Mouse (Mus musculus) neural tube, embryonic 14.5 days (tissue): Measurements from ENCODE around the gene Mtrf1. TPM values are rescaled to one million over a fixed set of nuclear protein-coding genes. Genes with fewer than 3 reads are reported as not detected.

ENCODE experiments used
- ATAC-seq: fragments of 200-750 bp; cut with Nextera tagmentation; 2 replicates; pipeline ENCODE4 v1.8.0; 2017; ENCODE audit warnings: low read depth, mild to moderate bottlenecking, moderate TSS enrichment, moderate library complexity
- H3K27ac ChIP-seq: fragments of 300-500 bp; sonication (generic); 2 replicates; pipeline ENCODE4 v1.5.1; 2014; ENCODE audit warnings: low read depth, mild to moderate bottlenecking, control low read depth, low read length, moderate library complexity, mixed read lengths
- H3K27me3 ChIP-seq: fragments of 300-500 bp; sonication (generic); 2 replicates; pipeline ENCODE4 v1.6.1; 2014; ENCODE audit warnings: low read length; ENCODE audit not compliant: control insufficient read depth, insufficient read depth
- H3K36me3 ChIP-seq: fragments of 300-500 bp; sonication (generic); 2 replicates; pipeline ENCODE4 v1.6.1; 2014; ENCODE audit warnings: low read length, mixed read lengths; ENCODE audit not compliant: control insufficient read depth, insufficient read depth
- H3K4me1 ChIP-seq: fragments of 300-500 bp; sonication (generic); 2 replicates; pipeline ENCODE4 v1.6.1; 2014; ENCODE audit warnings: low read length; ENCODE audit not compliant: control insufficient read depth, insufficient read depth
- H3K4me2 ChIP-seq: fragments of 300-500 bp; sonication (generic); 2 replicates; pipeline ENCODE4 v1.6.1; 2014; ENCODE audit warnings: mild to moderate bottlenecking, low read depth, low read length, control low read depth
- H3K4me3 ChIP-seq: fragments of 300-500 bp; sonication (generic); 2 replicates; pipeline ENCODE4 v1.5.1; 2014; ENCODE audit warnings: low read depth, low read length, control low read depth, mixed read lengths
- H3K9ac ChIP-seq: fragments of 300-500 bp; sonication (generic); replicated peaks from 2 replicates; pipeline ENCODE4 v1.6.1; 2014; ENCODE audit warnings: low read depth, mild to moderate bottlenecking, control low read depth, low read length, mixed read lengths
- H3K9me3 ChIP-seq: fragments of 300-500 bp; sonication (generic); 2 replicates; pipeline ENCODE4 v1.6.1; 2016; ENCODE audit warnings: low read length; ENCODE audit not compliant: control insufficient read depth
- WGBS: fragments of 180-500 bp; shearing (Covaris S2); extraction: QIAGEN DNeasy Blood & Tissue Kit; methylation state at CpG from one replicate; pipeline ENCODE4 v1.1.7; 2014; 5-methylcytosine and 5-hydroxymethylcytosine counted together
- polyA plus RNA-seq: library from polyadenylated mRNA; unstranded; fragments of >200 nt; fragmentation: Nextera tagmentation; extraction: Ambion mirVana; gene quantifications from 2 replicates; pipeline ENCODE4 v1.2.1, GENCODE M21; 2014

Gene Mtrf1
- polyA plus RNA-seq, 1 experiment from 2014 or later: 12.9 TPM

- Histone ChIP-seq H3K9ac (no peak overlapping the region), H3K4me1 (no peaks in the 10 kb centered on the region), H3K4me2 (no peak overlapping the region), H3K36me3 (peaks cover 67% of the 10 kb centered on the region), H3K4me3 (no peak overlapping the region), H3K9me3 (no peaks in the 10 kb centered on the region), H3K27me3 (no peaks in the 10 kb centered on the region), H3K27ac (no peak overlapping the region)
- ATAC-seq: no peak
- 96% methylated on average over 1 of the region's 1 CpGs for WGBS
Observed at GRCm38 (mm10) chr14:79465623-79466022, 68.1 kb downstream of the Mtrf1 start.

DNA sequence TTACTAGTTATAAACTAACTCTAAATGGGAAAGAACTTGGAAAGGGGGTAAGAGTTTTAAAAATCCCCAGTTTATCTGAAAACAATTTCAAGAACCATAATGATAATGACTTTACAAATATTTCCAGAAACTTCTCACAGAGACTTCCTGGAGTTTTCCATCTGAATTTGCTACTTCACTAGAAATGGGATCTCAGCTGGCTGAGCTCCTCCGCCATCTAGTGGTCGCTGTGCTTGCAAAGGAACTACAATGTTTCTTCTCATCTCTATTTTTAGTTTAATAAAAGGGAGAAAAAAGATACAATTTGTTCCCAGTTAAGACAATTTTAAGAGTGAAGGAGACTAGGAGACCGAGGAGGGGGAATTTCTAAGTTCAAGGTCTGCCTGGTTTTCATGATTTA, 70.0 kb downstream of the Mtrf1 start:
- Histone ChIP-seq H3K36me3 (peaks cover 70% of the 10 kb centered on the region), H3K9me3 (no peaks in the 10 kb centered on the region)
- 33% methylated on average over 3 of the region's 3 CpGs for WGBS

More for the DNA sequence above, 70.0 kb downstream of the Mtrf1 start:
- Histone ChIP-seq H3K4me3 (no peak overlapping the region), H3K4me1 (no peaks in the 10 kb centered on the region), H3K9ac (no peak overlapping the region), H3K27ac (no peak overlapping the region), H3K27me3 (no peaks in the 10 kb centered on the region), H3K4me2 (no peak overlapping the region)
- ATAC-seq: no peak

Other genes with a start within 250 kb of the Mtrf1 start
- not detected in 2 replicates for gene Zfp957, start 150.4 kb upstream of the Mtrf1 start, polyA plus RNA-seq
- 23.0 and 39.9 TPM in 2 replicates for gene Rgcc, start 96.1 kb upstream of the Mtrf1 start, polyA plus RNA-seq
- 18.7 and 19.1 TPM in 2 replicates for gene Naa16, start 7.0 kb upstream of the Mtrf1 start, polyA plus RNA-seq
- gene Kbtbd7, start 28.7 kb downstream of the Mtrf1 start, polyA plus RNA-seq: 23.6 and 26.2 TPM in 2 replicates
- 0.87 and 1.5 TPM in 2 replicates for gene Kbtbd6, start 54.1 kb downstream of the Mtrf1 start, polyA plus RNA-seq
- gene Elf1, start 83.4 kb downstream of the Mtrf1 start, polyA plus RNA-seq: 2.5 and 4.2 TPM in 2 replicates
- gene Wbp4, start 83.7 kb downstream of the Mtrf1 start, polyA plus RNA-seq: 47.3 and 48.3 TPM in 2 replicates
- 91.7 and 117 TPM in 2 replicates for gene Sugt1, start 189.9 kb downstream of the Mtrf1 start, polyA plus RNA-seq